Mouse (Mus musculus) G1E-ER4 (cell line): ENCODE measurements around the gene Kidins220. TPM values are rescaled to one million over a fixed set of nuclear protein-coding genes. Genes with fewer than 3 reads are reported as not detected.

Experiments used
- GATA1 ChIP-seq: IDR thresholded peaks from one replicate; pipeline ENCODE4 v1.8.0; 2012; ENCODE audit warnings: low read length, inconsistent platforms
- polyA plus RNA-seq: library from polyadenylated mRNA; stranded (reverse); fragments of >175 nt; gene quantifications from 2 replicates; pipeline ENCODE4 v1.2.3, GENCODE M21; 2012

Gene Kidins220
- 35.9 and 51.2 TPM in 2 replicates for polyA plus RNA-seq

DNA sequence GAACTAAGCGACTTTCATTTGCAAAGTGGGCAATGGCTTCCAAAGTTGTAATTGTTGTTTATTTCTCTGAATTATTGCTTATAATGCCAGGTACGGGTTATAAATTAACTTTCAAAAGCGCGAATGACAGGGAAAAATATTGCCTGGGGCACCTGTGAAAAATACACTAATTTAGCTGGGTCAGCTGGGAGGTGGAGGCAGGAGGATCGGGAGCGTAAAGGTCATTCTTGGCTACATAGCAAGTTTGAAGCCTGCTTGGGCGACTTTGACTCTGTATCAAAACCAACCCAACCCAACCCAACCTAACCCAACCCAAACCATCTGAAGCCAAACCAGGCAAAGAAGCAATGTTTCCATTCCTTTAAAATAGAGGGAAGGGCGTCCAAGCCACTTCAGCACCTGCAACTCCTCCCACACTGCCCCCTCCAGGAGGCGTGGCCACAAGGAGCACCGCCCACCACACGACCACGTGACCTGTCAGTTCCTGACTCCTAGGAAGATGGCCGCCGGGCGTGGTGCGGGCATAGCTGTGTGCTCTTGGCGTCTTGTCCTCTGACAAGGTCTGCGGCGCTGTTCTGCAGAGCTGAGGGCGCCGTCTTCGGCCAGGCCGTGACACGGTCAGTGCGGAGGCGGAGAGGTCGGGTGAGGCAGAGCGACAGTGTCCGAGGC, at the start of gene Kidins220:
TSS of gene Kidins220 (plus strand) at position 480 of the 669 bp plus-strand sequence.
- TF ChIP-seq GATA1: no peak

- no peak for TF ChIP-seq GATA1
Observed at GRCm38 (mm10) chr12:24925276-24925675, 49.4 kb upstream of the Kidins220 start.

DNA sequence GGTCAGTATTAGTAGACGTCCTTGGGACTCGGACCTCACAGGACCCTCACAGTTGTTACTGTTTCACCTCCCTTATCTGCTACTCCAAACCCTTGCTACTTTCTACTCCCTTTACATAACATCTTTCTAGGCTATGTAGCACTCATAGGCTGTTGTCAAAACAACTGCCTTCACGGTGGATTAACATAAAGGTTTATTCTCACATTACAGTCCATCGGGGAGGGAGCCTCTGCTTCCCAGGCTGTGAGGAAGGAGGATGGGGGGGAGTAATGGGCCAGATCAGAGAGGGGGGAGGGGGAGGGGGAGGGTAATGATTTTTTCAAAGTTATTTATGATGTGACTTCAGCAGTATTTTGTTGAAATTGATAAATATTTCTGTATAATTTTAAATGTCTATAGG, 49.0 kb upstream of the Kidins220 start:
- TF ChIP-seq GATA1: no peak

DNA sequence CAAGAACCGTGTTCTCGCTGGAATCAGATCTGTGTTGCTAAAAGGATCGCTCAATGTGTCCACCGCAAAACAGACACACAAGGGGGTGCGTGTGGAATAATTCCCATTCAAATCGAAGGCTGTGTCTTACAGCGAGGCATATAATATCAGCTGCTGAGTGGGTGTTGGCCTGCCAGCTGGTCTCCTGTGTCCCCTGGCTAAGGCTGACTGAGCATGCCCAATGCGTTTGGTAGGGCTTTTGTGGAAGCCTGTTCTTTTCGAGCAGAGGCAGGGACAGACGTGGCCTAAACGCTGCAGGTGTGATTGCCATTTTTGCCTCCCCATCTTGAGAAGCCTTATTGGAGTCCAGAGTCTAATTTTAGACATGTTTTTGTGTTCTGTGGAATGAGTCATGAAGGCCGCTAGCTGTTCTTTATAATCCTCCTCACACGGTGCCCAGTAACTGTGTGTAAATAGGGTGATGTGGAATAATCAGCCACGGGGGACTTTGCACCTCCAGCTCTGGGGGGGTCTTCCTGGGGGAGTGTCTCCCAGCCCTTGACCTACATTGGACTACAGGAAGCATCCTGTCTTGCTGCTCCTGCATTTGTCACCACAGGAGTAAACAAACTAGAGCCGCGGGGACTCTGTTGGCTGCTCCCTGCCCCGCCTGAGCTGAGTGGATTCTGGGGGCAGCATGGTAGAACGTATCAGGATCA, 46.5 kb upstream of the Kidins220 start:
- TF ChIP-seq GATA1: no peak

- no peak for TF ChIP-seq GATA1
Observed at GRCm38 (mm10) chr12:24929043-24929442, 45.7 kb upstream of the Kidins220 start.

GRCm38 (mm10) chr12:24930760-24931159, 44.0 kb upstream of the Kidins220 start:
- TF ChIP-seq GATA1: no peak

- TF ChIP-seq GATA1: no peak
Observed at GRCm38 (mm10) chr12:24932120-24932519, 42.6 kb upstream of the Kidins220 start.

DNA sequence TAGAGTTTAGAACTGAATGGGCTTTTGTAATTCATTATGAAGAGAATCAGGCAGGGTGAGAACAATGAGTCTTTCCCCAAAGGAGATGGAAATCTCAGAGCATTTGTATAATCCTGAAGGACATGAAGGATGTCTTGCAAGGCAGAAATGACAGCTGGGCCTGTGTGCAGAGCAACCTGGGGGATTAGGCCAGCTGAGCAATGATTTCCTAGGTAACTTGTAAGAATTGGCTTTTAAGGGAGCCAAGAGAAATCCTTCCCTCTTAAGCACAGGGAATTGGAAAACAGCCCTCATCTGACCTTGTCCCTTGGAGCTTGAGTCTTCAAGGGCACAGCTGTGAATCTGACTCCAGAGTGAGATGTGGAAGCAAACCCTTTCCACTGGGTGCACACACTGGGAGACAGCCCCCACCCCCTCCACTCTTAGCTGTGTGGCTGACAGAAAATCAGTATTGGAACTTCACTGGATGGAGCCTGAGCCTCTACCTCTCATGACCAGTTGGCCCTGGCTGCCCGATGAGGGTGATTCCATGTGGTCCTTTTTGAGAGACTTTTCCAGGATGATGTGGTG, 41.4 kb upstream of the Kidins220 start:
- TF ChIP-seq GATA1: no peak

- no peak for TF ChIP-seq GATA1
Observed at GRCm38 (mm10) chr12:24933996-24934395, 40.7 kb upstream of the Kidins220 start.

GRCm38 (mm10) chr12:24936281-24936680, 38.4 kb upstream of the Kidins220 start:
- TF ChIP-seq GATA1: no peak

- no peak for TF ChIP-seq GATA1
Observed at GRCm38 (mm10) chr12:24939372-24939771, 35.4 kb upstream of the Kidins220 start.

DNA sequence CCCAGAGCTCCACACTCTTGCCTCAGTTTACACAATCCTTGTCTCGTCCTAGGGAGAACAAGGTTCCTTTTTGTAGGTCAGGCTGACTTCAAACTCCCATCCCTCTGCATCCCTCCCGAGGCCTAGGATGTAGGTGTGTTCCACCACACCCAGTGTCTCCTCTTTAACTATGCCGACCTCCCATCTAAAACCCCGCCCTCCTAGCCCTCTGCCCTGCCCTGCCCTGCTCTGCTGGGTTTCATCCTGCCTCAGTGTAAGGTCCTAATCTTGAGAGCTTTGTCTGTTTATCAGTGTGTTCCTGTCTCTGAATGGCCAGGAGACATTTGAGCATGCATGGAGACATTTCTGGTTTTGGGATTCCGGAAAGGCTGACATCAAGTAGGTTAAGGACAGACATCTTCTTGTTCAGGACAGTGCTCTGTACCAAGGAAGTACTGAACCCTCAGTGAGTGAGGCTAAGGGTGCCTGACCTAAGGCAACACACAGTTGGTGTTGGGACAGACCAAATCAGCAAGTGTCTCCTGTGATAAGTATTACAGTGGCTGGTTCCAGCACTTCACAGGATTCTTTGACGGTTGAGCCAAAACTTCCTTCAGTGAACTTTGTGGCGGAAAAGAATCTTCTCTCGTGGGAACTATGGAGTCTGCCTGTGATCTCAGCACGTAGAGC, 32.0 kb upstream of the Kidins220 start:
- no peak for TF ChIP-seq GATA1

GRCm38 (mm10) chr12:24943427-24943826, 31.3 kb upstream of the Kidins220 start:
- no peak for TF ChIP-seq GATA1

DNA sequence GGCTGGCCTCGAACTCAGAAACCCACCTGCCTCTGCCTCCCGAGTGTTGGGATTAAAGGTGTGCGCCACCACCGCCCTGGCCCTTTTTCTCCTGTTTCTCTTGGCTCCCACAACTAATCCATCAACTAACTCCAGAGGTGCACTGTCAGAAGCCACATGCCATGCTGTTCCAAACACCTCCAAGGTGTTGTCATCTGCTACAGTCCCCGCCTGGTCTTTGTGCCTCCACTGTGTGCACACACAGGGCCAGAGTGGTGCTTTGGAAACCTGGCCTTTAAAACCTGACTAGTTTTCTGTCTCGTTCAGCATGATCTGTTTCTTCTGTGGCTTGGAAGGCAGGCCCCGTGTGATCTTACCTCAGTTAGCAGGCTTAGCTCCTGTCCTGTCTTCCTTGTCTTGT, 30.1 kb upstream of the Kidins220 start:
- TF ChIP-seq GATA1: no peak

DNA sequence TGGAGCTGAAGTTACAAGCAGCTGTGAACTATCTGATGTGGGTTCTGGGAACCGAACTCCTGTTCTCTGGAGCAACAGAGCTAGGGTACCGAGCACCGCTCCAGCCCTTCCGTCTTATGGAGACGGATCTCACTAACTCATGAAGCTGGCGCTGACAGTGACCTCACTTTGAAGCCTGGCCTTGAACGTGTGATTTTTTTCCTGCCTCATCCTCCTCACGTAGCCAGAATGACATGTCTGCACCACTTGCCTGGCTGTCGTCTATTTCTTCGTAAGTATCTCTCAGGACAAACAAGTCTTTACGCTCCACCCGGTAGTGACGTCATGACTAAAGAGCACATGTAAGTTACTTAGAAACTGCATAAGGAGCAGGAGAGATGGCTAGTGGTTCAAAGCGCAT, 27.7 kb upstream of the Kidins220 start:
- TF ChIP-seq GATA1: no peak

GRCm38 (mm10) chr12:24948344-24948743, 26.4 kb upstream of the Kidins220 start:
- TF ChIP-seq GATA1: no peak
